Mouse (Mus musculus) left cerebral cortex, postnatal 36 days (tissue): ENCODE data around the gene Ssb. TPM values are rescaled to one million over a fixed set of nuclear protein-coding genes. Genes with fewer than 3 reads are reported as not detected.

ENCODE experiments used
- total RNA-seq, 2 experiments: library from RNA; stranded (reverse); gene quantifications; 2 replicates each; pipeline ENCODE4 v1.2.3; 2021

Gene Ssb
- total RNA-seq, 2 experiments from 2014 or later = 111 to 126 TPM

Other genes starting within 250 kb of the Ssb start
- gene Bbs5, start 214.4 kb upstream of the Ssb start, total RNA-seq = 10 to 100 TPM; 21.1 to 29.8 TPM
- under 1 TPM; 0.69 to 0.86 TPM for gene Klhl41, start 191.4 kb upstream of the Ssb start, total RNA-seq
- 10 to 100 TPM; 14.9 to 15.5 TPM for gene Fastkd1, start 148.0 kb upstream of the Ssb start, total RNA-seq
- 10 to 100 TPM; 51.2 to 67.6 TPM for gene Ppig, start 139.0 kb upstream of the Ssb start, total RNA-seq
- gene Ccdc173, start 72.0 kb upstream of the Ssb start, total RNA-seq = 1 to 10 TPM; 2.4 to 3.1 TPM
- gene Phospho2, start 71.9 kb upstream of the Ssb start, total RNA-seq = 10 to 100 TPM; 20.3 to 24.5 TPM
- 10 to 100 TPM; 54.4 to 57.9 TPM for gene Klhl23, start 39.6 kb upstream of the Ssb start, total RNA-seq
- 10 to 100 TPM; 11.4 to 12.8 TPM for gene Mettl5, start 24.1 kb downstream of the Ssb start, total RNA-seq
- 100 to 1,000 TPM; 132 to 159 TPM for gene Ubr3, start 35.7 kb downstream of the Ssb start, total RNA-seq
- under 1 TPM; 0.72 to 0.91 TPM for gene Myo3b, start 177.6 kb downstream of the Ssb start, total RNA-seq